Mouse (Mus musculus) kidney, adult 9 months (tissue): ENCODE results near the gene Fbxo7.

Experiments used
- DNase-seq: peaks from one replicate; pipeline ENCODE4 v3.0.0; 2022

The Fbxo7 gene

DNA sequence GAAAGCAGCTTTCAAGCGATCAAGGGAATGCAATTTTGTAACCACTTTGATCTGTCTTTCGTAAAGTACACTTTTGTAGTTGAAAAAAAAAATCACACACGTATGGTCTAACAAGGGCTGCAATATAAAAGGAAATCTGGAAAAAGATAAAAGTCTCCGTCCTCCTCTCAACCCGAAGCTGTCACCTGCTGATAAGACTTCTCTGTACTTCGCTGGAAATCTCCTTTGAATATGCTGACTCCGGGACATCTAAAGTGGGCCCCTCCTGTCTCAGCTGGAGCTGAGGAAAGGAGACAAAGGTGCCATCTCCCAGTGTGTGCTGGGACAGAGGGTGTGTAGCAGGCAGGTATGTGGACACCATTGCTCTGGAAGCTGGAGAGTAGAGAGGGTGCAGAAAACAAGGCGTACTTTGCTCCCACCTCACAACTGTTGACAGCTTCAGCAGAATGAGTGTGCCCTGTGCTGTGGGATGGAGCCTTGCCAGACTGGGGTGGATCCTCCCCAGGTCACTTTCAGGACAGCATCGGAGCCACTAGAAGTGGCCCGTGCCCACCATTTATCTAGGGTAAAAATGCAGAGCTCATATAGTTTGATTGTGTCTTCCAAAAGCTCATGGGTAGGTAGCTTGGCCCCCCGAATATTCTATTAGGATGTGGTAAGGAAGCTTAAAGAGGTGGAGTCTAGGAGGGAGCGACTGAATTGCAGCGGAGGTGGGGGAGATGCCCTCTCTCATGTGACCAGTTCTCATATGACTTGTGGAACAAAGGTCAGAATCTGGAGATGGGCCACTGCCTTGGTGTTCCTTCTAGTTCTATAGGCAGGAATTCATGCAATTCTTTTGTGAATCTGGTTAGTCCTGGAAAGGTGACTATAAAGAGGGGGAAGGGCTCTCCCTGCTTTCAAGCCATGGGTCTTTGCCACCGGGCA lies 71.6 kb downstream of the Fbxo7 start:
- peak; percentile 91 for DNase-seq

DNA sequence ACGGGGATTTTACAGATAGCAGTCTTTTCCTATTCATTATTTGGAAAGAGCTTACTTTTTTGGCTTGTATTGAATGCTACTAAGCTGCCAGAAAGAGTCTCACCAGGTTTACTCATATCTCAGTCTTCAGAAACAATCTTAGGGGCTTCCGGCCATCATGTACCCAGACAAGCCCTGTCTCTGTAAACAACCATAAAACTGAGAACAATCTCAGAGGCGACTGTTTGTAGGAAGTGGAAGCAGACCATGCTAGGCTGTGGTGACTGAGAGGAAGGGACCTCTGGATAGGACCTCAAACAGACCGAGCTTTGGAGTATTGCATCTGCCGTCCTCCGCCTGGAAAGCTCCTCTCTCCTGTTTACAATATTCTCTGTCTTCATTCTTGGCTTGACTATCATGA lies 76.6 kb downstream of the Fbxo7 start:
- no peak for DNase-seq

DNA sequence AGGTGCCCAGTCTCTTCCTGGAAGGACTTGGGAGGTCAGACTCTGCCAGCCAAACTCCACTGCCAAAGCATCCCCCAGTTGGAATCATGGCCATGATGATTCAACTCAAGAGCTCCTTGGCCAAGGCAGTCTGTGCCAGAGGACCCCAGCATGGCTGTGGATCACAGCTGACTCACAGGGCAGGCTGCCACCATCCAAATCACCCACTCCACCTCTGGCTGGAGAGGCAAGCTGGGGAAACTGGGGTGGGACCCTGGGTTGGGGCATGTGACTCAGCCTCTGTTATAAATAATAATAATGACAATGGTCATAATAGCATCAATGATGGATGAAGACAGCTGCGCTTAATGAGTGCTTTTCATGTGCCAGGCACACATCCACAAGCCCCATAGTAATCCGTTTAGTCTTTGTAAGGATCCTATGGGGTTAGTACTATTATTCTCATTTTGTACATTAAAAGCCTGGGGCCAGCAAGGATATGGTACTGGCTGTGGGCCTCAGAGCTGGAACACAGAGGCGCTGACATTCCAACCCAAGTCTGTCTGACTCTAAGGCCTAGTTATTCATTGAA lies 78.6 kb downstream of the Fbxo7 start:
- peak; percentile 22 for DNase-seq
